ENCODE assay signal across 13 mouse cellular contexts in the genomic region with DNA sequence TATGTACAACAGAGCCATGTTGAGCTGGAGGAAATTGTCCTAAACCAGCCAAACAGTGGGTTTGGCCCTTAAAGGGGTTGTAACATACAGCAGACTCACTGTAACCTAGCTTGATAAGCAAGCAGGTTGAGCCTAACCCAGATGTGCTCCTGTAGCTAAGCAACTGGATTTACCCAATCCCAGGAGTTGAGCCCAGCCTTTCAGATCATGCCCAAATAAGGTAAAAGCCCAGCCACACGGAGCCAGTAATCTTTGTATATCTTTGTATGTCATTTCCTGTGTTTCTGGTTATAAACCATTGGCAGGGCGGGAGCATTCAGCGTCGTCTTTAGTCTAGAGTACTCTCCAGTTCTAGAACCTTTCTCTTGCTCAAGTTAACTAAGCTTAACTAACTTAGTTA.
DNase-seq lines count a peak whose midpoint lies in the region; ATAC-seq lines count a peak whose summit lies in the region.
"Had no signal": no experiment of that assay in that cellular context is flagged by ENCODE, and none has a peak within 500 bp of the region (broad histone marks: within the 10 kb centered on the region; RNA-seq: fewer than 3 reads in every experiment).

No protein-coding gene starts in this region.

- peak overlapping the region; percentile 72 for H3K27ac ChIP-seq in limb, embryonic 10.5 days
- H3K27ac ChIP-seq: midbrain, embryonic 12.5 days had no signal

- no peaks in the 10 kb centered on the region for H3K36me3 ChIP-seq in limb, embryonic 10.5 days
- H3K36me3 ChIP-seq: midbrain, embryonic 12.5 days had no signal

- H3K27me3 ChIP-seq in limb, embryonic 10.5 days (ENCODE audit: low read depth, poor library complexity, severe bottlenecking) = no peaks in the 10 kb centered on the region
- H3K27me3 ChIP-seq: midbrain, embryonic 12.5 days; Patski had no signal

- peaks cover 36% of the 10 kb centered on the region for H3K4me1 ChIP-seq in limb, embryonic 10.5 days

- no peak for ATAC-seq in erythroblast, adult 5-6 weeks (replicated peaks; ENCODE audit: low FRiP score, poor library complexity, severe bottlenecking)
- ATAC-seq: liver, postnatal 0 days; Patski had no signal

- H3K9me3 ChIP-seq in limb, embryonic 10.5 days (replicated peaks) = no peaks in the 10 kb centered on the region
- H3K9me3 ChIP-seq: midbrain, embryonic 12.5 days had no signal

- WGBS in limb, embryonic 10.5 days = 75% methylated on average over 4 of the region's 4 CpGs

- DNase-seq in thymus, postnatal 0 days (ENCODE audit: low spot score) = peak; percentile 59
- no peak for DNase-seq in thymus, postnatal 36 days
- peak; percentile 14 for DNase-seq in adipocyte (ENCODE audit: low spot score)
- no peak for DNase-seq in limb, embryonic 10.5 days (ENCODE audit: low spot score)
- no peak for DNase-seq in adrenal gland, postnatal 14 days
- no peak for DNase-seq in adrenal gland, adult (ENCODE audit: inconsistent age in 2 of 2, low spot score in 1 of 2)
- DNase-seq: cerebellum, adult 2 months; heart, postnatal 14 days; kidney, adult 18-20 months; liver, postnatal 0 days had no signal

- H3K4me3 ChIP-seq in limb, embryonic 10.5 days = no peak overlapping the region
- H3K4me3 ChIP-seq: midbrain, embryonic 12.5 days had no signal

Comparison
In these comparisons a context has a peak if more than half of its experiments do, and no peak if none do; other contexts are left out.
1. DNase-seq: peak in thymus, postnatal 0 days (single experiment) and adipocyte (single experiment); none in thymus, postnatal 36 days (0 of 2), limb, embryonic 10.5 days (single experiment), adrenal gland, postnatal 14 days (single experiment) and adrenal gland, adult (0 of 2).